Mouse (Mus musculus): ENCODE measurements around the gene Twist1.

Gene Twist1

DNA sequence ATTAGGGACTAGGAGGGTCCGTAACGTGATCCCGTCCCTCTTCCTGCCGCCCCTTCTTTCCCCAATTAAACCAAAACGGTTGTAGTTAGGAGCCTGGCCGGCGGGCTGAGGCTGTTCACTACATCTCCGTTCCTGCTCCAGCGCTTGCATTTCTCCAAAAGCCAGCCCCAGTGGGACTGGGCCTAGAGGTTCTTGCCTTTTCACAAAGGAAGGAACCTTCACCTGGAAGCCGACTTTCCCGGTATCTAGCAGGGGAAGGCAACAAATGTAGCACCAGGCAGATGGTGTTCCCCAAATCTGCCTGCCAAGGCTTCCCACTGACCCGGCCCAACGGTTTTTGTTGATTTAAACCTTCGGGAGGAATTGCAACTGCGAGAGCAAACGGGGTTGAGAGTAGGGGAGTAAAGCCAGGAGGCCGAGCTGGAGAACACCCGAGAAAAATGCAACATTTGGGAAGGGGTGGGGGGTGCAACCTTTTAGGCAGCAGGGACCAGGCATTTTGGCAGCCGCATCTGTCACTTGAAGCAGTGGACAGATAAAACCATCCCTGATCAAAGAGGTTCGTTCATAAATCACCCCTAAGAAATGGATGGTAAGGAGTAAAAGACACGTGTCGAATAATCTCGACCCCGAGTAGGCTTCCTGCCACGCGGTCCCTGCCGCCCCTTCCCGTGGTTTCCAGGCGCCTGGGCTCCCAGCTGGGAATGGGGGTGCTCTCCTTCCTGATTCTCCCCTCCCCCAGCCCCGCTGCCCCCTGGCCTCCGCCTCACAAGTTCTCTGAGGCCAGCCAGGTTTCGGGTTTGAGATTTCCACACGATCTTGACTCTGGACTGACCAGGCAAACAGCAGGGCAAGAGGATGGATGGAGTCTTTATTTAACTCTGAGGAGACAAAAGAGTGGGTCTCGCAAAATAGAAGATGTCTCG, 9.3 kb downstream of the Twist1 start:
- DNase-seq (ENCODE audit: low spot score in 2 of 2) = no peak

DNA sequence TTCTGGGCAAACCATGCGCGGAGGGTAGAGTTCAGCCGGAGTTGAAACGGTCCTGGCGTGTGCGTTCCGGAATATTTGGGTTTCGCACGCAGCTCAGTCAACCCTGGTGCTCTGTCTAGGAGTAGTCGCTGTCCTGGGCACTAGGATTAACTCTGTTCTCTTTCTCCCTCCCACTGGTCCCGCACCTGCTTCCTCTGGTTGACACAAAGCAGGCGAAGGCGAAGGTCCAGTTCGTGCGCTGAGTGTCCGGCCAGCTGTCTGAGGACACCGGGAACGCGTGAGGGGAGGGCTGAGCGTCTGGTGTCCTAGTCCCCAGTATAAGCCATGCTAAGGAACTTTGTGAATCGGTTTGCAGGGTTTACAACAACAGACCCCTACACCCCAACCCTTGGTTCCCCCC, 10.0 kb downstream of the Twist1 start:
- no peak for DNase-seq (ENCODE audit: low spot score in 2 of 2)

DNA sequence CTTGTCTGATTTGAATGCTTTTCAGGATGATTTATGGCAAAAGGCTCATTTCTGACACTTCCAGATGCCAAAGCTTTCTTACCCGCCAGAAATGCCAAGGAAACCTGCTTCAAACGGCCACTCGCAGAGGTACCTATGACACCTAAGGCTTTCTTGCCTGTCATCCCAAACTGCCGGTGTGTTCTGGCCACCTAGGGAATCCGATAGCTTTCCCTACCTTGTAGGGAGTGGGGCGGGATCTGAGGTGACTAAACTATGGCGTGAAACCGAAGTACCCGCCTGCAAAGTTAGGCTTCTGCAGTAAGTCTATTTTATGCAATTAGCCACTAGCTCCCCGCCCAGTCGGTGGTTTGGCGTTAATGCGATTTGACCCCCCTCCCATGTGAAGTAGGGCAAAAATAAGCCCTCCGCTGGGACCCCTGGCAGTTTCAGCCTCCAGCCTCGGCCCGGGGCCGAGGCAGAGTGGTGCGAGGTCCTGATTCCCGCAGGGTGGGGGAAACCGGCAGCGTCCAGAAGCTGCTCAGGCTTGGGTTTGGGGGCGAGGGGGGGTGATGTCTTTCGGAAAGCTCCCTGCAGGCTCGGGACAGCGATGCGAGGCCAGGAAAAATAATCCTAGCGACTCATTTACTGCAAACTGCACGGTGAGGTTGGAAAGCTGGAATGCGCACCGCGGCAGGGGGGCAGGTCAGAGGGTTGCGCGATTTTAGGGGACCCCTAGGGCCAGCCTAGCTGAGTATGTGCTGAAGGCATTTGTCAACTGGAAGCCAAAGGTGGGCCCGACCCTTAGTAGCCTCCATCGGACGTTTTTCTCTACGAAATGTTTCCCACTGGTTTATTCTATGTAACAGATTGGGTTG, 10.8 kb downstream of the Twist1 start:
- no peak for DNase-seq (ENCODE audit: low spot score in 2 of 2)

DNA sequence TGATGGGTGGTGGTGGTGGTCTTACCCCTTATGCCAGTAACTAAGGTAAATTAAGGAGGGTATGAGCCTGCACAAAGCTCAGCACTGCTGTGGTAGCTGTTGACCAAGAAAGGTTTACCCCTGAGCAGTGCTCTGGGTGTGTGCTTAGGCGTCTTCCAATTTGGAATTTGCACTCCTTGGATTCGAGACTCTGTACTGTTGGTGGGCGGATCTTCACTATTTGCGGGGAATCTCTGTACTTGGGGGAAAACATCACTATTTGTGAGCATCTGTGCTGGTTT, 11.4 kb downstream of the Twist1 start:
- DNase-seq (ENCODE audit: low spot score in 2 of 2) = no peak

DNA sequence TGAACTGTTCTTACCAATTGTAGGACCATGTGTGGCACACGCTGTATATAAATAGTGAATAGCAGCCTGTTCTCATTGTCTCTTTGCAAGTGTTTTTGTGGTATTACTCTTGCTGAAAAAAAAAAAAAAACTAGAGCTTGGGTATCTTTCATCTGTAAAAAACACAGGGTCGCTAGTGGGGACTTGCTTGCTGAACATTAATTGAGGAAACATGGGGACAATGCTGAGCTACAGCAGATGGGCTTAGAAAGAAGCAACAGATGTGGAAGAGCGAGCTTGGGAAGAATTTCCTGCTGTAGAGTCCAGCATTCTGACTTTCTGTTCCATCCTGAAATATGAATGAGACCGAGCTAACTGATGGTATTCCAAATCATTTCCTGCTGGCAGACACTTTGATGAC, 22.7 kb downstream of the Twist1 start:
- DNase-seq (ENCODE audit: low spot score in 2 of 2) = no peak

DNA sequence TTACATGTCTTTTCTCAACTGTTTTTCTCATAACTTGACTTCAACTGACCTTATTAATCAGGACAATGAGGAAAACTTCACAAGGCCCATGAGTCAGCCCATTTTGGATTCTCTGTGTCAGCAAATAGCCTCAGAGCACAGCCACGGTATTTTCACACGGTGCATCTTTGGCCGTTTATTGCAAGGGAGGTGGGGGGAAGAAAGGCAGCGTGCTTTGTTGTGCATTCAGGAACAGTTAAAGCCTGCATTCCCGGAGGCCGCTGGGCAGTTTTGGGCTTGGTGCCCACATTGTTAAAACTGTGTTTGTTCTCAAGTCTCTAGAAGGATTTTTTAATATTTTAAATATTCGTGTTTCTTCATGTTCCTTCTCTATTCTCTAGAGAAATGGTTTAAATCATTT, 24.0 kb downstream of the Twist1 start:
- DNase-seq (ENCODE audit: low spot score in 2 of 2) = no peak

DNA sequence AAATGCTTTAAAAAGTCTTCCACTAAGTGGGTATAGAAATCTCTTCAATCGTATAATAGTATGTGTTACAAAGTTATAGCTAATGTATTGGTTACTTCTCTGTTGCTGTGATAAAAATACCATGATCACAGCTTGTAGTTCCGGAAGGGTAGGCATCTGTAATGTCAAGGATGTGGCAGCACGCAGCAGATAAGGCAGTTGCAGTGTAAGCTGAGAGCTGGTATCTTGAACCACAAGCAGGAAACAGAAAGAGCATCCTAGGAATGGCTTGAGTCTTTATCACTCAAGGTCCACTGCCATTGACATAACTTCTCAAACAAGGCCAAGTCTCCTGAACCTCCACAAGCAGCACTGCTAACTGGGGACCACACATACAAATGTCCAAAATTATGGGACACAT, 35.7 kb downstream of the Twist1 start:
- DNase-seq (ENCODE audit: low spot score in 2 of 2) = no peak

Data from urinary bladder, adult 18-20 months (tissue).